Mouse (Mus musculus) cerebellum, adult 2 months (tissue): ENCODE data around the gene Xrcc4.

Experiments
- CTCF ChIP-seq: fragments of 200-500 bp; IDR thresholded peaks from 2 replicates; pipeline ENCODE4 v1.5.1; 2011; ENCODE audit warnings: low read depth, mild to moderate bottlenecking, control low read depth, low read length, moderate library complexity, borderline replicate concordance; ENCODE audit not compliant: insufficient read depth
- POLR2A ChIP-seq: fragments of 200-500 bp; IDR thresholded peaks from 2 replicates; pipeline ENCODE4 v1.6.1; 2011; ENCODE audit warnings: low read length, control low read depth, borderline replicate concordance; ENCODE audit not compliant: insufficient read depth

DNA sequence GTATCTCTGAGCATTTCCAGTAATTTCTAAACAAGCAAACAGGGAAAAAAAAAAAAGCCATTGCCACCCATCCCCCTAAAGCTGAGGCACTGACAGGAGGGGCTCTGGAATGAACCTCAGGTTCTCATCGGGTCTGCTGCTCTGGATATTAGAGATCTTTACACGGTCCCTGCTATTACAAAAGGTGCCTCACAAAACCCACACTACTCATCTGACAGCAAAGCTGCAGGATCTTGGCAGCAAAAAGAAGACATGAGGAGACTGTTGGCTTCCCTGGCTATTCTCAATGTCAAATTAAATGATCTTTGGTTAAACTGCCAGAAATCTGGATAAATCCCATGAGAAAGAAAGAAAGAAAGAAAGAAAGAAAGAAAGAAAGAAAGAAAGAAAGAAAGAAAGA is 145.1 kb downstream of the Xrcc4 start:
- TF ChIP-seq CTCF, result no peak
- TF ChIP-seq POLR2A, result no peak
